Comparison of ENCODE assay signal across 30 mouse cellular contexts in genomic region chr2:26751916-26752315, GRCm38 (mm10).
"Had no signal": no experiment of that assay in that cellular context is flagged by ENCODE, and none has a peak within 500 bp of the region (broad histone marks: within the 10 kb centered on the region; RNA-seq: fewer than 3 reads in every experiment).

No protein-coding gene starts in this region.

- H3K36me3 ChIP-seq: heart, embryonic 12.5 days; heart, embryonic 13.5 days; heart, embryonic 15.5 days; hindbrain, embryonic 10.5 days; hindbrain, embryonic 12.5 days; hindbrain, embryonic 13.5 days; hindbrain, embryonic 15.5 days; intestine, embryonic 15.5 days; kidney, embryonic 15.5 days had no signal

- H3K27me3 ChIP-seq: heart, embryonic 12.5 days; heart, embryonic 13.5 days; heart, embryonic 15.5 days; hindbrain, embryonic 12.5 days; hindbrain, embryonic 13.5 days; hindbrain, embryonic 15.5 days; intestine, embryonic 15.5 days; kidney, embryonic 15.5 days had no signal

- H3K9me3 ChIP-seq: heart, embryonic 12.5 days; heart, embryonic 13.5 days; heart, embryonic 15.5 days; hindbrain, embryonic 10.5 days; hindbrain, embryonic 12.5 days; hindbrain, embryonic 13.5 days; hindbrain, embryonic 15.5 days; intestine, embryonic 15.5 days; kidney, embryonic 15.5 days had no signal

- H3K4me1 ChIP-seq: heart, embryonic 12.5 days; heart, embryonic 13.5 days; heart, embryonic 15.5 days; hindbrain, embryonic 10.5 days; hindbrain, embryonic 12.5 days; hindbrain, embryonic 13.5 days; hindbrain, embryonic 15.5 days; intestine, embryonic 15.5 days; kidney, embryonic 15.5 days had no signal

- DNase-seq: heart, postnatal 10 days; heart, postnatal 14 days; heart, postnatal 36 days; heart, postnatal 4 days; kidney, adult 11 months; kidney, adult 18-20 months; kidney, adult 2 months; kidney, adult 8-10 months; kidney, adult 9 months; kidney, postnatal 10 days; kidney, postnatal 14 days; kidney, postnatal 25 days; kidney, postnatal 36 days; kidney, postnatal 4 days; layer of hippocampus, adult 9-11 months; layer of hippocampus, postnatal 36 days had no signal

- H3K4me3 ChIP-seq: heart, embryonic 12.5 days; heart, embryonic 13.5 days; heart, embryonic 15.5 days; hindbrain, embryonic 10.5 days; hindbrain, embryonic 12.5 days; hindbrain, embryonic 13.5 days; hindbrain, embryonic 15.5 days; intestine, embryonic 15.5 days; kidney, embryonic 15.5 days; layer of hippocampus, adult 2 months; left cerebral cortex, adult 2 months had no signal

- H3K27ac ChIP-seq: heart, embryonic 13.5 days; heart, embryonic 15.5 days; hindbrain, embryonic 10.5 days; hindbrain, embryonic 12.5 days; hindbrain, embryonic 13.5 days; hindbrain, embryonic 14.5 days; hindbrain, embryonic 15.5 days; hindbrain, postnatal 0 days; intestine, embryonic 15.5 days; kidney, embryonic 15.5 days; kidney, postnatal 0 days; layer of hippocampus, adult 2 months; left cerebral cortex, adult 2 months had no signal
